Mouse (Mus musculus) 3T3-L1 (cell line): ENCODE results near the gene Cdk19.
"Not testable (repeated sequence)": the region's sequence is repeated elsewhere in the genome, so short reads cannot be mapped to it uniquely, and the experiment has no call there.

ENCODE experiments used
- DNase-seq: peaks from one replicate; pipeline ENCODE4 v3.0.0-alpha.2; 2015; ENCODE audit warnings: low read depth, low spot score

Cdk19 gene

GRCm38 (mm10) chr10:40519586-40519985 is 180.2 kb downstream of the Cdk19 start:
- no peak for DNase-seq

- peak; percentile 90 for DNase-seq
Observed at GRCm38 (mm10) chr10:40521579-40521978, 182.2 kb downstream of the Cdk19 start.

- no peak for DNase-seq
Observed at GRCm38 (mm10) chr10:40523312-40523975, 184.1 kb downstream of the Cdk19 start.

GRCm38 (mm10) chr10:40524032-40524806 is 184.9 kb downstream of the Cdk19 start:
- peak; percentile 73 for DNase-seq

GRCm38 (mm10) chr10:40524991-40525390 is 185.6 kb downstream of the Cdk19 start:
- peak; percentile 91 for DNase-seq

GRCm38 (mm10) chr10:40525616-40526155 is 186.3 kb downstream of the Cdk19 start:
- DNase-seq, result no peak

GRCm38 (mm10) chr10:40526301-40526761 is 187.0 kb downstream of the Cdk19 start:
- DNase-seq, result no peak

GRCm38 (mm10) chr10:40526986-40527385 is 187.6 kb downstream of the Cdk19 start:
- no peak for DNase-seq

- DNase-seq, result peak; percentile 81
Observed at GRCm38 (mm10) chr10:40527573-40527972, 188.2 kb downstream of the Cdk19 start.

GRCm38 (mm10) chr10:40528668-40529067 is 189.3 kb downstream of the Cdk19 start:
- DNase-seq, result no peak

- DNase-seq, result peak; percentile 68
Observed at GRCm38 (mm10) chr10:40529617-40530016, 190.3 kb downstream of the Cdk19 start.

GRCm38 (mm10) chr10:40530661-40531060 is 191.3 kb downstream of the Cdk19 start:
- no peak for DNase-seq

- DNase-seq, result not testable (repeated sequence)
Observed at GRCm38 (mm10) chr10:40532586-40532985, 193.2 kb downstream of the Cdk19 start.
